Mouse (Mus musculus) E14TG2a.4 (cell line): ENCODE results near the gene Rasgef1a.

Experiments
- CTCF ChIP-seq: conservative IDR thresholded peaks from 2 replicates; pipeline ENCODE4 v1.5.1; 2014; ENCODE audit warnings: low read length
- NANOG ChIP-seq: IDR thresholded peaks from 2 replicates; pipeline ENCODE4 v1.6.1; 2014; ENCODE audit warnings: borderline replicate concordance, low read length, mixed read lengths

DNA sequence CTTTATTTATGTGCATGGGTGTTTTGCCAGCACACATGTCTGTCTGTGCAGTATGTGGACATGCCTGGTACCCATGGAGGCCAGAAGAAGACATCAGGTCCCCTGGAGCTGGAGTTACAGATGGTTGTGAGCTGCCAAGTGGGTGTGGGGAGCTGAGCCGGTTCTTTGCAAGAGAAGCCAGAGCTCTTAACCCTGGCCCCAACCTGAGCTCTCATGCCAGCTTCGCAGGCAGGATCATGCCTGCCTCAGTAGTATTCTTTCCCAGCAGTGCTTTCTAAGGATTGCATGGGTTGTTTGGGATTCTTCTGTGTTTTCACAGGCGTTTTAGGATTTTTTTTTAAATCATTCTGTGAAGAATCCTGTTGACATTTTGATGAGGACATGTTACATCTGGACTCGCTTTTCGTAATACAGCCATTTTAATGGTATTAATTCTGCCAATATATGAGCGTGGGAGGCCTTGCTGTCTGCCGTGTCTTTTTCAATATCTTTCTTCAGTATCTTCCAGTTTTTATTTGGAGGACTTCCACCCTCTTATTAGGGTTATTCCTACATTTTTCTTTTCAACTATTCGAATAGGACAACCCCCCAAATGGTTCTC, 86.6 kb downstream of the Rasgef1a start:
- TF ChIP-seq CTCF, result no peak
- no peak for TF ChIP-seq NANOG
